Comparison of ENCODE assay signal across 21 mouse cellular contexts in the genomic region with DNA sequence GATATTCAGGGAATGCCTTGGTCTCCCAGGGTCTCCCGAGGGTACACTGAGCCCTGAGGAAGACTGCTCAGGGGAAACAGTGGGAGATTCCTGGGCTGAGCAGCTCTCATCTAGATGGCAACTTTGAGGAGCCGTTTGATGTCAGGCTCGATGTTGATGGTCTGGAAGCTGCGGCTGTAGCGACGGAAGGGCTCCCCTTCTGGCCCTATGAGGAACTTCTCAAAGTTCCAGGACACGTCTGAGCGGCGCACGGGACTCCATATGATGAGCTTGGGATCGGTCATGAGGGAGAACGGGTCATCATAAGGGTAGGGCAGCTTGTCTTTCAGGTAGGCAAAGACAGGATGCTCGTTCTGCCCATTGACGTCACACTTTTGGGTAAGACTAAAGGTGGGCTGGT. TPM values are rescaled to one million over a fixed set of nuclear protein-coding genes. Genes with fewer than 3 reads are reported as not detected.
A peak's percentile ranks its signal among the peaks of the same experiment; 100 is the strongest.
DNase-seq lines count a peak whose midpoint lies in the region; ATAC-seq and TF ChIP-seq lines count a peak whose summit lies in the region.
"Not testable (repeated sequence)": the region's sequence is repeated elsewhere in the genome, so short reads cannot be mapped to it uniquely, and the experiment has no call there.
"Had no signal": no experiment of that assay in that cellular context is flagged by ENCODE, and none has a peak within 500 bp of the region (broad histone marks: within the 10 kb centered on the region; RNA-seq: fewer than 3 reads in every experiment).

No protein-coding gene starts in this region.

- 48% methylated on average over 12 of the region's 14 CpGs for WGBS in lung, embryonic 14.5 days

- H3K27me3 ChIP-seq in CH12.LX (replicated peaks); lung, embryonic 14.5 days (ENCODE audit: insufficient read depth, low read length): not testable (repeated sequence)

- H3K79me2 ChIP-seq in CH12.LX (replicated peaks; ENCODE audit: control insufficient read depth, extremely low read depth, insufficient read depth, poor library complexity, severe bottlenecking): not testable (repeated sequence)

- H3K9me3 ChIP-seq in CH12.LX (replicated peaks; ENCODE audit: low read length); lung, embryonic 14.5 days (ENCODE audit: low read depth, low read length): not testable (repeated sequence)

- in situ Hi-C loops in CH12.LX (cut with MboI; ENCODE audit: low pct_ligation_motif_present, low pct_unique_long_range_greater_than_20kb, low sequenced_read_pairs): not testable (repeated sequence)

- dilution Hi-C loops in CH12.LX (cut with MboI; ENCODE audit: extremely low pct_ligation_motif_present, extremely low pct_unique_long_range_greater_than_20kb, low sequenced_read_pairs): not testable (repeated sequence)

- H3K4me1 ChIP-seq in CH12.LX (ENCODE audit: control insufficient read depth in 1 of 2, insufficient read depth in 2 of 2): not testable (repeated sequence)
- peaks cover 11% of the 10 kb centered on the region for H3K4me1 ChIP-seq in lung, embryonic 14.5 days (ENCODE audit: insufficient read depth)

- ATAC-seq in erythroblast, adult 5-6 weeks (replicated peaks; ENCODE audit: low FRiP score, poor library complexity, severe bottlenecking): peak; percentile 53; the same call in 1 of the 2 replicates
- ATAC-seq in hematopoietic stem cell, adult 5-6 weeks (replicated peaks in 1 of 2; ENCODE audit: insufficient read depth in 1 of 2, low FRiP score in 2 of 2, low TSS enrichment in 1 of 2, low read depth in 1 of 2, poor library complexity in 2 of 2, severe bottlenecking in 2 of 2): peak; percentile 56 to 57; a peak in 3 of 4 replicates
- ATAC-seq in lung, embryonic 14.5 days (ENCODE audit: insufficient read depth): not testable (repeated sequence)
- ATAC-seq in megakaryocyte progenitor cell, adult 5-6 weeks (replicated peaks; ENCODE audit: poor library complexity): peak; percentile 57
- 0 out of 2 replicates have a peak, but pooled peaks have one; percentile 2 for ATAC-seq in neutrophil, adult 5-6 weeks (ENCODE audit: extremely low read depth, insufficient number of reproducible peaks, low FRiP score, poor library complexity, severe bottlenecking)

- TF ChIP-seq RAD21 in CH12.LX (IDR thresholded peaks at IDR 0.05; ENCODE audit: low read depth, low read length): not testable (repeated sequence)

- not testable (repeated sequence) for TF ChIP-seq POLR2A in CH12.LX (IDR thresholded peaks at IDR 0.05; ENCODE audit: low read depth, low read length)

- peak in 1 of 2 experiments; percentile 29; a peak in 2 of 4 replicates for TF ChIP-seq CTCF in CH12.LX (conservative IDR thresholded peaks at IDR 0.05 in 1 of 2, IDR thresholded peaks at IDR 0.05 in 1 of 2; ENCODE audit: low read depth in 2 of 2, low read length in 2 of 2)
- peak; percentile 36 for TF ChIP-seq CTCF in layer of hippocampus, adult 2 months (conservative IDR thresholded peaks at IDR 0.05)
- peak; percentile 32 for TF ChIP-seq CTCF in lung, embryonic 14.5 days (IDR thresholded peaks at IDR 0.05; ENCODE audit: low read depth)

- H3K36me3 ChIP-seq in CH12.LX (replicated peaks in 1 of 2; ENCODE audit: control insufficient read depth in 1 of 2, insufficient read depth in 1 of 2, low read length in 1 of 2); lung, embryonic 14.5 days (ENCODE audit: insufficient read depth): not testable (repeated sequence)

- H3K4me2 ChIP-seq in CH12.LX (ENCODE audit: insufficient read depth, low read depth, poor library complexity, severe bottlenecking): peak overlapping the region; percentile 39
- not testable (repeated sequence) for H3K4me2 ChIP-seq in lung, embryonic 14.5 days

- TF ChIP-seq EP300 in CH12.LX (IDR thresholded peaks at IDR 0.05; ENCODE audit: low read length): not testable (repeated sequence)

- H3K4me3 ChIP-seq in CH12.LX (replicated peaks in 1 of 3; ENCODE audit: low read depth in 2 of 3, low read length in 2 of 3, poor library complexity in 1 of 3); layer of hippocampus, adult 2 months; lung, embryonic 14.5 days (ENCODE audit: low read depth, low read length): not testable (repeated sequence)

- not testable (repeated sequence) for H3K27ac ChIP-seq in CH12.LX (ENCODE audit: insufficient read depth, low read depth); layer of hippocampus, adult 2 months; lung, embryonic 14.5 days (ENCODE audit: low read depth)

- DNase-seq in CH12.LX (ENCODE audit: extremely low read depth); layer of hippocampus, adult 2 months (ENCODE audit: low spot score in 2 of 2); lung, embryonic 14.5 days: not testable (repeated sequence)
- DNase-seq in R1 (ENCODE audit: low read depth, low spot score): peak; percentile 42

- not testable (repeated sequence) for H3K9ac ChIP-seq in CH12.LX (ENCODE audit: insufficient read depth, low read depth); lung, embryonic 14.5 days

RNA-seq across cellular contexts. Expression of a gene that starts 2.8 kb away (rescaled TPM):
- total RNA-seq in CH12.LX (2012; rRNA removed): not detected in 2 replicates
- total RNA-seq in CH12.LX (2014; rRNA removed): not detected in 2 replicates
- not detected in 2 replicates for polyA plus RNA-seq in CH12.LX (2012; ENCODE audit: insufficient read length, low read depth)
- not detected in 2 replicates for total RNA-seq in erythroblast, adult 5-6 weeks (2015; ENCODE audit: low replicate concordance)
- 0.28 TPM in 1 of 2 replicates, not detected in the other for total RNA-seq in erythroblast, adult 5-6 weeks (2017; ENCODE audit: low replicate concordance)
- not detected in 2 replicates for total RNA-seq in hematopoietic stem cell, adult 5-6 weeks (2017)
- total RNA-seq in layer of hippocampus, adult 2 months (2021): under 1 TPM in 1 of 2 experiments, not detected in 1; 0.88 TPM
- 25.8 and 30.8 TPM in 2 replicates for polyA plus RNA-seq in lung, embryonic 14.5 days (2014; fragmentation: Nextera tagmentation; extraction: Ambion mirVana)
- total RNA-seq in megakaryocyte progenitor cell, adult 5-6 weeks (2015): not detected in 2 replicates
- not detected in 2 replicates for total RNA-seq in megakaryocyte progenitor cell, adult 5-6 weeks (2017)
- not detected in 2 replicates for total RNA-seq in neutrophil, adult 5-6 weeks (2017)
- total RNA-seq: adrenal gland, adult 2 months; adrenal gland, postnatal 14 days; adrenal gland, postnatal 4 days; common myeloid progenitor, adult 5-6 weeks; gastrocnemius, adult 2 months; gastrocnemius, postnatal 14 days; gastrocnemius, postnatal 4 days; heart, postnatal 10 days; heart, postnatal 36 days; hindbrain, postnatal 0 days had no signal
- polyA plus RNA-seq: adrenal gland, adult 2 months; heart, embryonic 12.5 days; hindbrain, embryonic 11.5 days; inflammation-experienced regulatory T-cells, adult 6 months had no signal

RNA-seq across cellular contexts. Expression of a gene that starts 27.2 kb away (rescaled TPM):
- 8.8 and 9.2 TPM in 2 replicates for total RNA-seq in CH12.LX (2012; rRNA removed)
- total RNA-seq in CH12.LX (2014; rRNA removed): 4.8 and 5.6 TPM in 2 replicates
- 19.5 and 25.3 TPM in 2 replicates for polyA plus RNA-seq in CH12.LX (2012; ENCODE audit: insufficient read length, low read depth)
- 45.4 and 161 TPM in 2 replicates for total RNA-seq in erythroblast, adult 5-6 weeks (2015; ENCODE audit: low replicate concordance)
- total RNA-seq in erythroblast, adult 5-6 weeks (2017; ENCODE audit: low replicate concordance): 23.5 and 48.1 TPM in 2 replicates
- 3.7 and 9.6 TPM in 2 replicates for total RNA-seq in hematopoietic stem cell, adult 5-6 weeks (2017)
- total RNA-seq in layer of hippocampus, adult 2 months (2021): 10 to 100 TPM; 24.8 to 26.2 TPM
- polyA plus RNA-seq in lung, embryonic 14.5 days (2014; fragmentation: Nextera tagmentation; extraction: Ambion mirVana): 43.5 and 48.4 TPM in 2 replicates
- total RNA-seq in megakaryocyte progenitor cell, adult 5-6 weeks (2015): 11.9 and 12.7 TPM in 2 replicates
- total RNA-seq in megakaryocyte progenitor cell, adult 5-6 weeks (2017): 5.0 and 7.3 TPM in 2 replicates
- total RNA-seq in neutrophil, adult 5-6 weeks (2017): 6.2 and 6.4 TPM in 2 replicates

RNA-seq across cellular contexts. Expression of a gene that starts 27.2 kb away (rescaled TPM):
- total RNA-seq in CH12.LX (2012; rRNA removed) (87.1 and 92.0 TPM in 2 replicates), CH12.LX (2014; rRNA removed) (139 and 160 TPM in 2 replicates)
- polyA plus RNA-seq in CH12.LX (2012; ENCODE audit: insufficient read length, low read depth): 48.9 and 52.0 TPM in 2 replicates
- total RNA-seq in erythroblast, adult 5-6 weeks (2015; ENCODE audit: low replicate concordance): 2.9 and 30.9 TPM in 2 replicates
- total RNA-seq in erythroblast, adult 5-6 weeks (2017; ENCODE audit: low replicate concordance): 14.1 and 41.3 TPM in 2 replicates
- total RNA-seq in hematopoietic stem cell, adult 5-6 weeks (2017): 28.8 and 55.6 TPM in 2 replicates
- total RNA-seq in layer of hippocampus, adult 2 months (2021): 10 to 100 TPM; 36.5 to 37.3 TPM
- polyA plus RNA-seq in lung, embryonic 14.5 days (2014; fragmentation: Nextera tagmentation; extraction: Ambion mirVana): 119 and 137 TPM in 2 replicates
- 57.2 and 68.0 TPM in 2 replicates for total RNA-seq in megakaryocyte progenitor cell, adult 5-6 weeks (2015)
- total RNA-seq in megakaryocyte progenitor cell, adult 5-6 weeks (2017): 46.1 and 48.9 TPM in 2 replicates
- total RNA-seq in neutrophil, adult 5-6 weeks (2017): 31.2 and 49.4 TPM in 2 replicates

RNA-seq across cellular contexts. Expression of a gene that starts 30.2 kb away (rescaled TPM):
- total RNA-seq in CH12.LX (2012; rRNA removed): 0.04 and 0.25 TPM in 2 replicates
- 0.07 TPM in 1 of 2 replicates, not detected in the other for total RNA-seq in CH12.LX (2014; rRNA removed)
- polyA plus RNA-seq in CH12.LX (2012; ENCODE audit: insufficient read length, low read depth): not detected in 2 replicates
- not detected in 2 replicates for total RNA-seq in erythroblast, adult 5-6 weeks (2015; ENCODE audit: low replicate concordance)
- total RNA-seq in erythroblast, adult 5-6 weeks (2017; ENCODE audit: low replicate concordance): 0.26 TPM in 1 of 2 replicates, not detected in the other
- total RNA-seq in hematopoietic stem cell, adult 5-6 weeks (2017): not detected in 2 replicates
- total RNA-seq in layer of hippocampus, adult 2 months (2021): 100 to 1,000 TPM; 189 to 195 TPM
- polyA plus RNA-seq in lung, embryonic 14.5 days (2014; fragmentation: Nextera tagmentation; extraction: Ambion mirVana): 26.0 and 36.5 TPM in 2 replicates
- total RNA-seq in megakaryocyte progenitor cell, adult 5-6 weeks (2015): not detected in 2 replicates
- 1.1 TPM in 1 of 2 replicates, not detected in the other for total RNA-seq in megakaryocyte progenitor cell, adult 5-6 weeks (2017)
- not detected in 2 replicates for total RNA-seq in neutrophil, adult 5-6 weeks (2017)
- total RNA-seq: common myeloid progenitor, adult 5-6 weeks had no signal
- polyA plus RNA-seq: inflammation-experienced regulatory T-cells, adult 6 months had no signal
